Mouse (Mus musculus) heart, adult 9 months (tissue): Measurements from ENCODE around the gene Gm815.

Source experiments
- DNase-seq, 2 experiments: peaks; one replicate each; pipeline ENCODE4 v3.0.0; 2022; ENCODE audit warnings: low spot score in 2 of 2

Gene Gm815

GRCm38 (mm10) chr19:26885616-26886015 lies at the start of gene Gm815:
Gene Gm815, plus strand, starts transcription at chr19:26885881.
- DNase-seq: no peak

- no peak for DNase-seq
These were observed 48.1 kb upstream of the Gm815 start for GRCm38 (mm10) chr19:26837626-26838025.

- no peak for DNase-seq
These were observed 41.8 kb upstream of the Gm815 start for GRCm38 (mm10) chr19:26843896-26844295.

GRCm38 (mm10) chr19:26844813-26845212 lies 40.9 kb upstream of the Gm815 start:
- DNase-seq: no peak

- peak; percentile 24 to 65 for DNase-seq
These were observed 40.2 kb upstream of the Gm815 start for GRCm38 (mm10) chr19:26845276-26846016.

GRCm38 (mm10) chr19:26846017-26846285 lies 39.7 kb upstream of the Gm815 start:
- DNase-seq: no peak

GRCm38 (mm10) chr19:26851017-26851782 lies 34.5 kb upstream of the Gm815 start:
- DNase-seq: no peak

- DNase-seq: no peak
These were observed 33.3 kb upstream of the Gm815 start for GRCm38 (mm10) chr19:26852325-26852900.

GRCm38 (mm10) chr19:26853701-26854282 lies 31.9 kb upstream of the Gm815 start:
- no peak for DNase-seq

GRCm38 (mm10) chr19:26854661-26855060 lies 31.0 kb upstream of the Gm815 start:
- DNase-seq: no peak

GRCm38 (mm10) chr19:26855152-26855551 lies 30.5 kb upstream of the Gm815 start:
- no peak for DNase-seq

- peak; percentile 6 to 30 for DNase-seq
These were observed 27.1 kb upstream of the Gm815 start for GRCm38 (mm10) chr19:26858427-26859194.

- DNase-seq: no peak
These were observed 26.5 kb upstream of the Gm815 start for GRCm38 (mm10) chr19:26859195-26859570.

- no peak for DNase-seq
These were observed 22.0 kb upstream of the Gm815 start for GRCm38 (mm10) chr19:26863662-26864061.

GRCm38 (mm10) chr19:26864975-26865690 lies 20.5 kb upstream of the Gm815 start:
- no peak for DNase-seq

GRCm38 (mm10) chr19:26865736-26866135 lies 19.9 kb upstream of the Gm815 start:
- DNase-seq: no peak

- no peak for DNase-seq
These were observed 16.1 kb upstream of the Gm815 start for GRCm38 (mm10) chr19:26869591-26869990.

GRCm38 (mm10) chr19:26870280-26870679 lies 15.4 kb upstream of the Gm815 start:
- no peak for DNase-seq

GRCm38 (mm10) chr19:26871096-26871495 lies 14.6 kb upstream of the Gm815 start:
- DNase-seq: no peak

- no peak for DNase-seq
These were observed 12.8 kb upstream of the Gm815 start for GRCm38 (mm10) chr19:26872886-26873285.

GRCm38 (mm10) chr19:26875601-26876000 lies 10.1 kb upstream of the Gm815 start:
- no peak for DNase-seq
